Mouse (Mus musculus) midbrain, postnatal 0 days (tissue): ENCODE results near the gene Col12a1. TPM values are rescaled to one million over a fixed set of nuclear protein-coding genes. Genes with fewer than 3 reads are reported as not detected.
"Not testable (repeated sequence)": the region's sequence is repeated elsewhere in the genome, so short reads cannot be mapped to it uniquely, and the experiment has no call there.

ENCODE experiments used
- ATAC-seq: fragments of 200-750 bp; cut with Nextera tagmentation; 2 replicates; pipeline ENCODE4 v1.8.0; 2017; ENCODE audit warnings: moderate number of reproducible peaks, mild to moderate bottlenecking, moderate TSS enrichment, moderate library complexity; ENCODE audit not compliant: low FRiP score
- DNase-seq: peaks from one replicate; pipeline ENCODE4 v3.0.0-alpha.2; 2015; ENCODE audit warnings: low spot score
- H3K27ac ChIP-seq: fragments of 300-500 bp; sonication (generic); 2 replicates; pipeline ENCODE4 v1.5.1; 2014; ENCODE audit warnings: low read depth, mild to moderate bottlenecking, low read length, mixed read lengths
- H3K27me3 ChIP-seq: fragments of 300-500 bp; sonication (generic); 2 replicates; pipeline ENCODE4 v1.6.1; 2014; ENCODE audit warnings: low read length, control low read depth, mixed read lengths; ENCODE audit not compliant: insufficient read depth
- H3K36me3 ChIP-seq: fragments of 300-500 bp; sonication (generic); 2 replicates; pipeline ENCODE4 v1.6.1; 2014; ENCODE audit warnings: low read length, control low read depth, mixed read lengths; ENCODE audit not compliant: insufficient read depth
- H3K4me1 ChIP-seq: fragments of 300-500 bp; sonication (generic); 2 replicates; pipeline ENCODE4 v1.6.1; 2014; ENCODE audit warnings: mild to moderate bottlenecking, control low read depth, antibody characterized with exemption, low read length, mixed read lengths; ENCODE audit not compliant: insufficient read depth
- H3K4me2 ChIP-seq: fragments of 300-500 bp; sonication (generic); 2 replicates; pipeline ENCODE4 v1.6.1; 2014; ENCODE audit warnings: low read depth, mild to moderate bottlenecking, low read length, mixed read lengths; ENCODE audit not compliant: poor library complexity, severe bottlenecking
- H3K4me3 ChIP-seq: fragments of 300-500 bp; sonication (generic); 2 replicates; pipeline ENCODE4 v1.5.1; 2014; ENCODE audit warnings: low read depth, mild to moderate bottlenecking, low read length, moderate library complexity
- H3K9ac ChIP-seq: fragments of 300-500 bp; sonication (generic); replicated peaks from 2 replicates; pipeline ENCODE4 v1.6.1; 2014; ENCODE audit warnings: mild to moderate bottlenecking, low read length, moderate library complexity, mixed read lengths; ENCODE audit not compliant: poor library complexity, severe bottlenecking
- H3K9me3 ChIP-seq: fragments of 300-500 bp; sonication (generic); 2 replicates; pipeline ENCODE4 v1.6.1; 2016; ENCODE audit warnings: low read length, control low read depth
- CTCF ChIP-seq: IDR thresholded peaks from 2 replicates; pipeline ENCODE4 v1.5.1; 2016; ENCODE audit warnings: antibody characterized with exemption, mild to moderate bottlenecking
- WGBS: fragments of 180-500 bp; shearing (Covaris S2); extraction: QIAGEN DNeasy Blood & Tissue Kit; methylation state at CpG from one replicate; pipeline ENCODE4 v1.1.7; 2014; 5-methylcytosine and 5-hydroxymethylcytosine counted together
- polyA plus RNA-seq: library from polyadenylated mRNA; unstranded; fragments of >200 nt; fragmentation: Nextera tagmentation; extraction: Ambion mirVana; gene quantifications from 2 replicates; pipeline ENCODE4 v1.2.1, GENCODE M21; 2015
- total RNA-seq: library from RNA; depleted of rRNA; stranded (reverse); fragments of >200 nt; gene quantifications from 2 replicates; pipeline ENCODE4 v1.2.3, GENCODE M21; 2014

Col12a1 gene
- total and polyA plus RNA-seq, 2 experiments from 2014 or later: 5.9 to 19.8 TPM

DNA sequence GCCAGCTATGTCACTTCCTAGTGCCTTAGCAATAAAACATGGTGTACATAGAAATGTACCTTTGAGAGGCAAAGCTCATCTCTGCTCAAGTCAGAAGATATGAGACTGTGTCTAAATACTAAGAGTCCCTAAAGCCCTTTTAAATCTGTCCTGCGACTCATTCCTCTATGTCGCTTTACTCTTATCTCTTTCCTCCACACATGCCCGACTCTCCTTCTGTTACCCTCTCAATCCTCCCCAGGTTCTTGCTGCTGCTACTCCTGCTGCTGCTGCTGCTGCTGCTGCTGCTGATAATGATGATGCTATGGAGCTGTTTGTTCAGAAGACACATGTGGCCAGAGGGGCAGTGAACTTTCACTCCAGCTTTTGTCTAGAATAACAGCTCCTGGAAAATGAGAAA lies 31.4 kb downstream of the Col12a1 start:
- DNase-seq: no peak
- no peak for ATAC-seq
- TF ChIP-seq CTCF: no peak

DNA sequence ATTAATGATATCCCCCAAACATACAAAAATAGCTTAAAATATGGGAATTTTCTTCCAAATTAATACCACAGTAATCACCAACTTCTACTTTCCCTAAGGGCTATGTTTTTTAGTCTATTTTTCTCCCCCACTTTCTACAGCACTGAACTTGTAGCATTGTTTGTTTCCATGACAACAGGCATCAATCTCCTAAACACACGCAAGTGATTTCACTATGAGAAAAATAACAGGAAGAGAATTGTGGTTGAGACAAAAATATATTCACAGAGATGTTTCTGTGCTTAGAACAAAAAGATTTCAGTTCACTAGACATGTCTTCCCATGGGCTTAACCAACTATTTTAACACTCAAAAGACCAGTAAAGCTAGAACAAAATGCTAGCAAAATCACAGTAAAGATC lies 32.6 kb downstream of the Col12a1 start:
- WGBS: 11% methylated on average over 1 of the region's 1 CpGs
- H3K9ac ChIP-seq: no peak overlapping the region
- H3K9me3 ChIP-seq: no peaks in the 10 kb centered on the region
- DNase-seq: peak; percentile 24
- H3K27me3 ChIP-seq: no peaks in the 10 kb centered on the region
- H3K4me2 ChIP-seq: no peak overlapping the region
- no peak overlapping the region for H3K4me3 ChIP-seq
- no peak for TF ChIP-seq CTCF
- ATAC-seq: no peak
- peaks cover 2% of the 10 kb centered on the region; the same call in 1 of the 2 replicates for H3K4me1 ChIP-seq
- H3K36me3 ChIP-seq: no peaks in the 10 kb centered on the region
- no peak overlapping the region for H3K27ac ChIP-seq

More for the DNA sequence above, 31.4 kb downstream of the Col12a1 start:
- no peaks in the 10 kb centered on the region for H3K36me3 ChIP-seq
- no peak overlapping the region for H3K27ac ChIP-seq
- no peaks in the 10 kb centered on the region for H3K27me3 ChIP-seq
- H3K4me1 ChIP-seq: peaks cover 2% of the 10 kb centered on the region; the same call in 1 of the 2 replicates
- H3K4me2 ChIP-seq: no peak overlapping the region
- 75% methylated on average over 3 of the region's 3 CpGs for WGBS
- no peaks in the 10 kb centered on the region for H3K9me3 ChIP-seq
- no peak overlapping the region for H3K4me3 ChIP-seq
- H3K9ac ChIP-seq: no peak overlapping the region

DNA sequence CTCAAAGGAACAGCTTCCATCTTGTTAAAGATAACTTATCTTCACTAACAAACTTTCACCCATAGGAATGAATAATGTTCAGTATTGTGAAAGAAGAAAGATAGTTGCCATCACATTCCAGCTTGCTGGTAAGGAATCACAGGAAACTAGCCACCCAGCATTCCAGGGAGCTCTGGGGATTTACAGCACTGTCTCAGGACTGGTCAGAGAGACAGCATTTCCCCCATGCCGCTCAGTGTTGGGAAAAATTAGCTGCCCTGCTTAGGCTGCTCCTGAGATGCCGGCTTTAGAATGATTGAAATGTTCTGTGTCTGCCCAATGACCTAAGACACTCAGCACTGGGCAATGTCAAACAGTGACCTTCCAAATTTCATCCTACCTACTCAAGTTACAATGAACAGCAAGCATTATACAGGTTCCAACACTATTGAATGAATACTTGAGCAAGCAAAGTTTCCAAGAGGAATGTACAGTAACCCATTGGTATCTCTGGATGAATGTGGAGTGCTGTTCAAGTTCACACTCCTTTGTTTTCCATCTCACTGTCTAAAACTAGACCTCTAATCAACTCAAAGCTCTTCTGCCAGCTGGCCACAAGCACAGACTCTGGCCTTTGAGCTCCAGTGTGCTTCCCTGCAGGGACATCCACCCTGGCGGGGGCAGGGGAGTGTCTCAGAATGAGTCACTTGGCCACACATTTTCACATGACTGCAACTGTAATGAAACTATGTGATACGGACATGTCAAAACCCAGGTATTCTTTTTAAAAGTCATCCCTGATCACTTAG lies 38.0 kb downstream of the Col12a1 start:
- H3K9ac ChIP-seq: no peak overlapping the region
- H3K27me3 ChIP-seq: no peaks in the 10 kb centered on the region
- ATAC-seq (no peak), DNase-seq (no peak)
- H3K4me1 ChIP-seq: no peaks in the 10 kb centered on the region
- TF ChIP-seq CTCF: no peak
- no peaks in the 10 kb centered on the region for H3K9me3 ChIP-seq
- no peak overlapping the region for H3K4me2 ChIP-seq
- H3K4me3 ChIP-seq: no peak overlapping the region
- no peak overlapping the region for H3K27ac ChIP-seq
- H3K36me3 ChIP-seq: no peaks in the 10 kb centered on the region
- 78% methylated on average over 4 of the region's 4 CpGs for WGBS

DNA sequence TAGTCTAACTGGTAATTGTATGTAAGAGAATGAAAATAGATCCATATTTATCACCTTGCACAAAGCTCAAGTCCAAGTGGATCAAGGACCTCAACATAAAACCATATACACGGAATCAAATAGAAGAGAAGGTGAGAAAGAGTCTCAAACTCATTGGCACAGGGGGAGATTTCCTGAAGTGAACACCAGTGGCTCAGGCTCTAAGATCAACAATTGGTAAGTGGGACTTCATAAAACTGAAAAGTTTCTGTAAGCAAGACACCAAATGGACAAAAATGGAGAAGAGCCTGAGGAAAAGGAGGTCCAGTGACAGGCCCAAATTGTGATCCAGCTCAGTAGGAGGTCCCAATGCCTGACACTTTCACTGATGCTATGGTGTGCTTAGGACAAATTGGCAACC lies 49.8 kb downstream of the Col12a1 start:
- WGBS: 89% methylated on average over 1 of the region's 1 CpGs
- H3K9me3 ChIP-seq, H3K36me3 ChIP-seq, DNase-seq, H3K4me2 ChIP-seq, H3K9ac ChIP-seq, H3K4me1 ChIP-seq, H3K27ac ChIP-seq, H3K4me3 ChIP-seq, ATAC-seq, H3K27me3 ChIP-seq: not testable (repeated sequence)

DNA sequence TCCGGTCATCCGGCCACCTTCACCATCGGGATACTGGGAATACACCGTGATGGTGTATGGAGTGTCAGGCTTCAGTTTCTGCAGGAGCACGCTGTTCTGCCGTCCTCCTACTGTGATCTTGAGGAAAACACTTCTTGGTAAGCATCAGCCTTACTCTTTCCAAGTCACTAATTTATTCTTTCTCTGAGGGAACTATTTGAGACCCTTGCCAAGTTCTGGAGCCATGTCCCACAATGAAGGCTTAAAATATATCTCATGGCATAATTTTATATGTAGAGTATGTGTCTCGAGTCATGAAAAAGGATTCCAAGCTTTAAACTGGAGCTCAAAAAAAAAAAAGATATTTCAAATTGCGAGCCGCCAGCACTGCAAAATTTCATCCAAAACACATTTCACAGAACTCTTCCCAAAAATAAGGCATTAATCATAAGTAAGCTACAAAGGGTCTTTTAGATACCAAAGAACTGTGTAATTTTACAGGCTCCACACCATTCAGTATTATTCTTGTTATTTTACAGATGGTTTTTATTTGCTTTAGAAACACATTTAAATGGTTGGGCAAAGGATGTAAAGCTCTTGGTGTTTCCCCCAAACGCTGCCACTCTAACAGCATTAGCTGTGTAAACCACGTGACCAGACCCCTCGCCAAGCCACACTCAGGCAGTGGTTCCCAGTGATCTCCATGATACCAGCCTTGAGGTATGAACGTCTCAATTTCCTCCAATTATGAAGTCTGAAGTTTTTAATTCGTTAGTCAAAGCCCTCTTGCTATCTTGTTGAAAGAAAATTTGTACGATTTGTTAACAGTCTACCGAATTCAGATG lies 65.1 kb downstream of the Col12a1 start:
- Histone ChIP-seq H3K27me3 (no peaks in the 10 kb centered on the region), H3K4me1 (no peaks in the 10 kb centered on the region), H3K4me3 (no peak overlapping the region), H3K27ac (no peak overlapping the region), H3K9me3 (no peaks in the 10 kb centered on the region), H3K36me3 (no peaks in the 10 kb centered on the region), H3K4me2 (no peak overlapping the region), H3K9ac (no peak overlapping the region)
- no peak for TF ChIP-seq CTCF
- WGBS: 88% methylated on average over 16 of the region's 16 CpGs
- ATAC-seq (no peak), DNase-seq (no peak)

DNA sequence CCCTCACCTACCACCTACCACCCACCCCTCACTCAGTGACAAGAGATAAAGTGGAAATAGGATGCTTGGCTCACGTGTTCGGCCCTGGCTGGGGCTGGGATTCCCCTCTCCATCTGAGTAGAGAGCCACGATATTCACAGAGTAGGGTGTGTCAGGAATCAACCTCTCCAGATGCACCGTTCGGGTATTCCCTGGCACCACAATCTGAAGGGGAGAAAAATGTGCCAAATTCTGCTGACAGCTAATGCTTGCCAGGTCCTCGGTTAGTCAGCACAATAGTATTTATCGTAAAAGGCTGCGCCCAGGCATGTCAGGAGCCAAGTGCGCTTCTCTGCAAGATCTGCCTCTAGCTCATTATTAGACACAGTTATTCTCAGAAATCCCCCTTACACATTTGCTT lies 70.0 kb downstream of the Col12a1 start:
- TF ChIP-seq CTCF: no peak
- no peak overlapping the region for H3K4me2 ChIP-seq
- H3K27me3 ChIP-seq: no peaks in the 10 kb centered on the region
- 68% methylated on average over 9 of the region's 9 CpGs for WGBS
- no peak overlapping the region for H3K27ac ChIP-seq
- no peaks in the 10 kb centered on the region for H3K4me1 ChIP-seq
- DNase-seq: no peak
- no peak overlapping the region for H3K4me3 ChIP-seq
- H3K36me3 ChIP-seq: no peaks in the 10 kb centered on the region
- no peak overlapping the region for H3K9ac ChIP-seq
- ATAC-seq: no peak
- no peaks in the 10 kb centered on the region for H3K9me3 ChIP-seq
